Mouse (Mus musculus): ENCODE data around the gene Arvcf.
A peak's percentile ranks its signal among the peaks of the same experiment; 100 is the strongest.

Gene Arvcf

DNA sequence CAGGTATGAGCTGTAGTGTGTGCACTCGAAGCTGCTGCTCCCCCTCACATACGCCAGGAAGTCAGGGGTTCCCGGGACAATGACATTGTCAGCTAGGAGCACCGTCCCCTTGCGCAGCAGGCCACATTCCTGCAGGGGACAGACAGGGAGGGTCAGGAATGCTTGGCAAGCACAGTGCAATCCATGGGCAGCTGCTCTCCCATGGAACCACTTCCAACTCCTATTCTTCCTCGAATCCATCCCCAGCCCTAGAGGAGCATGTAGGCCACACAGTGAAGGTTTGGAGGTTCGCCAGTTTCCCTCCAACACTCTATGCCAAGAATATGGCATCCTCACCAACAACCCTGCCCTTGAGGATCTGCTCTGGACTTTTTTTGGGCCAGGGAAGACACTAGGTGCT, 59.9 kb downstream of the Arvcf start:
- no peak for DNase-seq (ENCODE audit: low spot score in 2 of 2)

DNA sequence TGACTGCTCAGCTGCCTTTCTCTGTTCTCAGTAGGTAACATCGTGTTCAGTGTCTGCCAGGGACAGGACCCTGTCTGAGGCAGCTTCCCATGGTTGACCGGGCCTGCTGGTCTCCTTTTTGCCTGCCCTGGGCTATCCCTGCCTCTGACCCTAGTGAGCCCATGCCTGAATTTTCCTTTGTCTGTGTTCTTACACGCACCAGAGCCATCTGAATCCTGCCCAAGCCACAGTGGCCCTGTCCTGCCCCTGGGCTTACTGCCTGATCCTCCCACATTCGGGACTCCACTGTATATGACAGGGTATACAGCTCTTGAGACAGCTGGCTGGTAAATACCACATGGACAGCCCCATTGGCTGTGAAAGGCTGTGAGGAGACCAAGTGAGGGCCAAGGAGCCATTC, 61.8 kb downstream of the Arvcf start:
- no peak for DNase-seq (ENCODE audit: low spot score in 2 of 2)

DNA sequence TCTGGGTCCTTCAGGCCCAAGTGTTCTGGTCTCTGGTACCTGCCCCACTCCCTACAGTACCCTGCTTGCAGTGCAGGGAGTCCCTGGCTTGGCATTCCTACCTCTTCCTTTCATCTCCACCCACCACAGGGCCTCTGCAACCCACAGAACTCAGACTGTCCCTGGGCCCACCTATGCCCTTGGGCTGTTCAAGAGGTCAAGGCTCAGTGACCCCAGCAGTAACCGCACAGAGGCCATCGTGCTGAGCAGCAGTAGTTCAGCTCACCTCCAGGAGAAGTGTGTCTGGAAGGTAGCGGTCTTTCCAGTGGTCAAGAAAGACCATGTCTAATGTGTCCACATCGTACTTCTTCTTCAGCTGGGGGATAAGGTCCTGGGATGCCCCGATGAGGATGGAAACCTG, 62.4 kb downstream of the Arvcf start:
- DNase-seq (ENCODE audit: low spot score in 2 of 2), result no peak

DNA sequence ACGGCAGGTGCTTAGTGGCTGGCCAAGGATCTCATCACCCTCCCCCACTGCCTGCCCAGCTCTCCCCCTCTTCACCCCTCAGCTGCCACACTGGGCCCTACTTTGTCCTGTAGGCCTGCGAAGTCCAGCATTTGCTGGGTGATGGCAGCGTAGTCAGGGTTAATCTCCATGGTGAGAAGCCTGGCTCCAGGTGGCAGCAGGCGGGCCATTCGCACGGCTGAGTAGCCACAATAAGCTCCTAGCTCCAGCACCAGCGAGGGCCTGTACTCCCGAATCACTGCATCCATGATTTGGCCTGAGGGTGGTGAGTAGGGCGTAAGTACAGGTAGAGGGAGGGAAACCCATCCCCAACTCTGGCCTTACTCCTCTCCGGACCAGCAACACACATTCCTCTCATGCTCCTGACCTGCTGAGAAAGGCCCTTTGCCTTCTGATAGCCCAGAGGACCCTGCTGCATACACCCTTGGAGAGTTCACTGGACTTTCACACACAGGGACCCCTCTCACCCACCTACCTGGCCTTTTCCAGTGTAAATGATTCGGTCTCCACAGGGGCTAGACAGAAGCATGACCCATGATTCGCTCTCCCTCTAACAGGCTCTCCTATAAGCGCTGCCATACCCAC, 63.2 kb downstream of the Arvcf start:
- no peak for DNase-seq (ENCODE audit: low spot score in 2 of 2)

DNA sequence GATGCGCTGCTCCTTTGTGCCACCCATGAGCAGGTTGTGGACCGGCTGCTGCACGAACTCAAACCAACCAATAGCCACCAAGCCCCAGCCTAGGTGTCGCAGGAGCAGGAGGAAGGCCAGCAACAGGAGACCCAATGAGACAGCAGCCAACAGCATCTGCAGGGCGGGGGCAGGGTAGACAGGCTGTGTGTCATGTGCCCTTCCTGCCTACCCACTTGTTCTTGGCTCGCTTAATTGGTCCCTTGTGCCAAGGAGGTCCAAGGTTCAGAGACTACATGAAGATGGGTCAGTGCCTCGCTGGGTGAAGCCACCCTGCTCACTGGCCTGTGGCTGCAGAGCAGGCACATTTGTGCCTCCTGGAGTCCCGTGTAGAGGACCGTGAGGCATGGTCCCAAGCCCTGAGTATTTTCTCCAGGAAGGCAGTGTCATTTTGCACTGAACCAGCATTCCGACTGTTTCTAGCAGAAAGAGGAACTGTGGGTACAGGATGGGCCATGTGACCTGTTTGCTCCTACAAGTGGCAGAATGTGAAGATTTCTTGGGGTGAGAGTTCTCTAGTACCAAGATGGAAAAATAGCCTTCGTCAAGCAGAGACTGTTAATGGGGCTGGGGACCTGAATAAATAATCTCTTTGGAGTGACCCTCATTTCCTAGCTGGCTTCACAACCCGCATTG, 64.0 kb downstream of the Arvcf start:
- DNase-seq (ENCODE audit: low spot score in 2 of 2), result no peak

DNA sequence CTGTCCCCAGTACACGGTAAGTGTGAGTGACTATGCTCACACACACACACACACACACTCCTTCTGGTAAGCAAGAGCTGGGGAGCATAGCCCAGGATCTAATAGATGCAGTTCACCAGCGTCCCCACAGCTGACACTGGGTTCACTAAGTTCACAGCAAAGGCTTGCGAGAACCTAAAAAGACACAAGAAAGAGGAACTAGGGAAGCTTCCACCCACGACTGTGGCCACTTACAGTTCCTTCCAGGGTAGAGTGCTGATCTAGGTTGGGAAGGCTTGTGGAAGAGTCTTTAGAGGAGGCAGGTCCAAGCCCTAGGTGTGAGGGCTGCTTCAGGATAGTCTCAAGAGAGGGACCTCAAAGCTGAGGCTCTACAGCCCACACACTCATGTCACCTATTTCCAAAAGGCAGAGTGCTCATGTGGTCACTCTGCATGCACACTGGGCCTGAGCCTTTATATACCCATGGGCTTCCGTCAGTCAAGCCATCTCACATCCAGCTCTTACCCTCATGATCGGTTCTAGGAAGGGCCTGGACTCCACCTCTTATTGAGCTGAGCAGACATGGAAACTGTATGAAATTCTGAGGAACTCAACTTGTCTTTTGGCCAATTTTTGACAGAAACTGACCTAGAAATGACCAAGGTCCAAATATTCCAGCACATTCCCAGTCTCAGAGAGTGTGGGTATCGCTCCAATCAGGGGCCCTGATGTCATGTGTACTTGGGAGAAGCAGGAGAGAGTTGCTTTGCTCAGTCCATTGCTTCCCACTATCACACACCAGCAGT, 65.2 kb downstream of the Arvcf start:
- DNase-seq (ENCODE audit: low spot score in 2 of 2), result no peak

DNA sequence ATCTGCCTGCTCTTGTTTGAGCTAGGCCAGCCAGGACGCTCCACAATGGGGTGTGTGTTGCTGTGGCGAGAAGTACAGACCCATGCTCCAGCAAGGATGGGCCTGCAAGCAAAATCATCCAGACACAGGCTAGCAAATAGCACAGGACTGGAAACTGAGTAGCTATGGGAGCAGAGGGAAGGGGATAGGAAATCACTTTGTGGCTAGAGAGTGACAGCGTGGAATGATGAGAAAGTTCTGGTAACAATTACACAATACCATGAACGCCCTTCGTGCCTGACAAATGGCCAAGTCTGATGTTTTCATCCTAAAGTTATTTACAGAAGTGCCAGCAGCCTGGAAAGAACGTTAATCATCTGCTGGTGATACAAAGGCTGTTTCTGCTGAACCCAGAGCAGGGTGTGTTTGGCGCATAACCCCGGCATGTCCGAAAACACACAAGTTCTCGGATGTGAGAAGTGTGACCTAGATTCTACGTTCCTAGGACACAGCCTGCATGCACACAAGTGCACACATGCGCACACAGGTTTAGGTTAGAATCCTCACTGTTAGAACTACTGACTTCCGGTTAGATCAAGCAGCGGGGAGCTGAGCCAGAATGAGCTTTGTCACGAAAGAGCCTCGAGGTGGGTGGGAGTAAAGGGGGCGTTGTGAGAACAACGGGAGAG, 68.2 kb downstream of the Arvcf start:
- DNase-seq (ENCODE audit: low spot score in 2 of 2), result peak; percentile 54 to 85

DNA sequence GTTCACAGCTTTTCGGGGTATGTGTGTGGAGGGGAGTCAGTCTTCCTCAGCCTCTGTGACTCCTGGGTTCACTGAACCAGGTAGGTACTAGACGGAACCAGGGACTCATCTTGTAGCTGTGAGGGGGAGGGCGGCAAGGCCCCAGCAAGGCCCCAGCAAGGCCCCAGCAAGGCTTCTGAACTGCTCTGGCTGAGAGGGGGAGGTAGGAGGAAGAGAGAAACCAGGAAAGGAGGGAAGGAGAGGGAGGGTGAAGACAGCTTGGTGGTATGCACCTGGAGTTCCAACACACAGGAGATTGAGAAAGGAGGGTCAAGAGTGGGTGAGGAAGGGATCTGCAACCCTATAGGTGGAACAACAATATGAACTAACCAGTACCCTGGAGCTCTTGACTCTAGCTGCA, 68.9 kb downstream of the Arvcf start:
- DNase-seq (ENCODE audit: low spot score in 2 of 2), result no peak

DNA sequence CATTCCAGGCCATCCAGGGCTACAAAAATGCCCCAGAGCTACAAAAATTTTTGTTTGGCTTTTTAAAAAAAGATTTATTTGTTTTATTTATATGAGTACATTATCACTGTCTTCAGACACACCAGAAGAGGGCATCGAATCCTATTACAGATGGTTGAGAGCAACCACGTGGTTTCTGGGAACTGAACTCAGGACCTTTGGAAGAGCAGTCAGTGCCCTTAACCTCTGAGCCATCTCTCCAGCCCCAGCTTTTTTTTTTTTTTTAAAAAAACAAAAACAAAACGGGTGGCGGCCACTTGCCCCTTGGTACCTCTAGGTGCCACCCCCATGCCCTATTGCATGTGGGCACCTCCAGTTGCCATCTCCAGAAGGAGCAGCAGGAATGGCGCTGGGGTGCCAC, 69.5 kb downstream of the Arvcf start:
- DNase-seq (ENCODE audit: low spot score in 2 of 2), result no peak

DNA sequence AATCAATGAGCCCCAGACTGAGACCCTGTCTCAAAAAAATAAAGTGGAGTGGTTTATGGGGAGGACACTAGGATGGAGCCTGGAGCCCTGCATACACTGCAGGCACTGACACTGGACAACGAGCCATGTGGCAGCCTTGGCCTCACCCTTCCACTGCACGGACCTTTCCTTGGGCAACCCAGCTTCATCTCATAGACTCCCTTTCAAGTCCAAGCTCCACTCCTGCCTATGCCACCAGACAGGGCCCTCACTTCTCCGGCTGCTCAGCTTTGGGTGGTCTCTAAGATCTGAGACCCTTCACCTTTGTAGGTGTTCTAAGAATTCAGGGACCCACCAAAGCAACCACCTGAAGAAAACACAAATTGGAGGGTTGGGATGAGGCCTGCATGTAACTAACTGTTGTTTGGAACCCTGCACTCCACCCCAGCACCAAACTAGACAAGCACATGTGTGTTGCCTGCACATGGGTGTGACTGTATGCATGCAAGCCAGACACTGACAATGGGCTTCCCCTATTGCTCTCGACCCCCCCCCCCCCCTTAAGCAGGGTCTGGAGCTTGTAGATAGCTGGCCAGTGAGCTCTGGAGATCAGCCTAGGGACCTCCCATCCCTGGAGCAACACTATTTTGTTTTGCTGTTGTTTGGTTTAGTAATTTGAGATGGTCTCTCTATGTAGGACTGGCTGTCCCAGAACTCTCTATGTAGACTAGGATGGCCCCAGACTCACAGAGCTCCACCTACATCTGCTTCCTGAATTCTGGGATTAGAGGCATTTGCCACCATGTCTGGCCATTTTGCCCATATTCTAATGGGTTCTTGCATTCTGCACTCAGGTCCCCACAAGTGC, 71.0 kb downstream of the Arvcf start:
- no peak for DNase-seq (ENCODE audit: low spot score in 2 of 2)

DNA sequence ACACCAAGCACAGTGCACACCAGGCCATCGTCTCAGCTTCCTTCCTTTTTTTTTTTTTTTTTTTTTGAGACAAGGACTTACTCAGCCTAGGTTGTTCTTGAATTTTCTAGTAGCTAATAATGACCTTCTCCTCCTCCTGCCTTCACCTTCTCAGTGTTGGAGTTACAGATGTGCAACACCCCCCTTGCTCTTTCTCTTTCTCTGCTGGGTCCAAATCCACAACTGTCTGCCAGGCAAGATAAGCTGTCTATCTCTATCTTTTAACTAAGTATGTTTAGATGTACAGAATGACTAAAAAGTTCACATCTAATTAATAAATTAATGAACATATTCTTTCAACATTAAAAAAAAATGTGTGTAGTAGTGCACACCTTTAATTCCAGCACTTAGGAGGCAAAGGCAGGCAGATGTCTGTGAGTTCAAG, 71.6 kb downstream of the Arvcf start:
- DNase-seq (ENCODE audit: low spot score in 2 of 2), result no peak

DNA sequence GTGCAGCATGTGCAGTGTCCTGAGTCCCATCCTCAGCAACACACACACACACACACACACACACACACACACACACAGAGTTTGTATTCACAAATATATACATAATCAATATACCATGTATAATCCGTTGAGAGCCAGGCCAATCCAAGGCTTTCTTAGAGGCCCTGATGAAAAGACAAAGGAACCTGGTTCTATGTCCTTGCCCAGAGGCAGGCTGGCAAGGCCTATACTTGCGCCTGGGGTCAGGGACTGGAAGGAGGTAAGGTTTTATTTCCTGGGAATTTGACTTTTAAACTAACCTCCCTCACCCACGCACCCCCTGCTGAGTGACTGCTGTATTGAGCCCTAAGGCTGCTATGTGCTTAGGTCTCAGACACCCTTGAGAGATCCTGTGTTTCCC, 72.6 kb downstream of the Arvcf start:
- DNase-seq (ENCODE audit: low spot score in 2 of 2), result no peak

DNA sequence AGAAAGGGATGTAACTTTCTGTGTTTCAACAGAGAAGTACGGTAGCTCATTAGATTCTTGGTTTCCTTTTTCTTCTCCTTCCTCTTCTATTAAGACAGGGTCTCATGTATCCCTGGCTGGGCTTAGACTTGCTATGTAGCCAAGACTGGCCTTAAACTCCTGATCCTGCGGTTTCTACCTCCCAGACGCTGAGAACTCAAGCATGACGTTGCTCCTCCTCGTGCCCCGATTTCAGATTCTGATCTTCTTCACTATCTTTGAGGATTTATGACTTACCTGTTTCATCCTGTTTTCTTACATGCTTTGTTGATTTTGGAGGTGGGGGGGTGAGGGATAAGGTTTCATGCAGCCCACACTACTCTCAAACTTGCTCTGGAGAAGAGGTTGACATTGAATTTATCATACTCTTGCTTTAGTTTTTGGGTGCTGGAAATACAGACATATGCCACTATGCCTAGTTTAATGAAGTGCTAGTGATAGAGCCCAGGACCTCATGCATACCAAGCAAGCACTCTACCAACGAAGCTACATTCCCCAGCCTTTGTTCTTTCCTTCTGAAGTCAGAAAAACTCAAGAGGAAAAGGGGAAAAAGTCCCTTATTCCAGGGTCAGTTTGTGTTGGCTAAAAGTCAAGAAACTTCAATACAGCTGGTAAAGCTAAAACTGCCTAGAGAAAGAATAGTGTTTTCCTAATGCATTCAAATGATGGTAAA, 75.4 kb downstream of the Arvcf start:
- no peak for DNase-seq (ENCODE audit: low spot score in 2 of 2)

DNA sequence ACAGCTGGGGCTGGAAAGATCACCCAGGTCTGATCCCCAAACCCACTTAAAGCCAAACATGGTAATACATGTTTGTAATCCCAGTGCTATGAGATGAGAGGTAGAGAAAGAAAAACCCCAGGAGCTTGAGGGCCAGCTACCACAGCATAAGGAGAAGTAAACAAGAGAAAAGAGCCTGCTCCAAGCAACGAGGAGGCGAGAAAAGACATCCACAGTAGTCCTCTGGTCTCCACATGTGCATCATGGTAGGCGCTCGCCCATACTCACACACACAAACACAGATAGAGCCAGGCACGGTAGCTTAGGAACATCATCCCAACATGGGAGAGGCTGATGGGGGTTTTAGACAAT, 75.9 kb downstream of the Arvcf start:
- DNase-seq (ENCODE audit: low spot score in 2 of 2), result no peak

DNA sequence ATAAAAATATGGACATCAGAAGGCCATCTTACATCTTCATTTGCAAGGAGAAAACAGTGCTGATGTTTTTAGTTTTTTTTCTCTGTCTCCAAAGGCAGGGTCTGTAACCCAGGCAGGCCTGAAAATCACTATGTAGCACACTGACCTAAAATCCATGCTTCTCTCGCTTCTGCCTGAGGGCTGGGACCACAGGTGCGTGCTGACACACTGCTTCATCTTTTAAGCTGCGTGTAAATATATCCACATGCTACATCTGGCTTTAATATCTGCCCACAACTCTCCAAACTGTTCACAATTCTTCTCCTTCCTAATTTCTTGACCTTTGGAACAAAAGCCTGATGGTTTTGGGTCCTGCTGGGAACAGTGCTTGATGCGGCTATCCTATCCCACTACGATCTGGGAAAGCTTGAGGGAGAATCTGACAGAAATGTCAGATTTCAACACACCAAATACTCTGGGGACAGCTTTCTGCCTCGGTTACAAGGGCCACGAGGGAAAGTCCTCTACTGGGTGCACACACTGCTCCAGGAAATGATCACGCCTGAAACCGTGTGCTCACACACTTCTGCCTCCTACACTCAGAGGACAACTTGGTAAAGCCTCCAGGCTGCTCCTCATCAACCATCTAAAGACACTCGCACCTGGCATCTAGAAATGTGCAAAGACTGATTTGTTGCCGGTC, 76.5 kb downstream of the Arvcf start:
- no peak for DNase-seq (ENCODE audit: low spot score in 2 of 2)

DNA sequence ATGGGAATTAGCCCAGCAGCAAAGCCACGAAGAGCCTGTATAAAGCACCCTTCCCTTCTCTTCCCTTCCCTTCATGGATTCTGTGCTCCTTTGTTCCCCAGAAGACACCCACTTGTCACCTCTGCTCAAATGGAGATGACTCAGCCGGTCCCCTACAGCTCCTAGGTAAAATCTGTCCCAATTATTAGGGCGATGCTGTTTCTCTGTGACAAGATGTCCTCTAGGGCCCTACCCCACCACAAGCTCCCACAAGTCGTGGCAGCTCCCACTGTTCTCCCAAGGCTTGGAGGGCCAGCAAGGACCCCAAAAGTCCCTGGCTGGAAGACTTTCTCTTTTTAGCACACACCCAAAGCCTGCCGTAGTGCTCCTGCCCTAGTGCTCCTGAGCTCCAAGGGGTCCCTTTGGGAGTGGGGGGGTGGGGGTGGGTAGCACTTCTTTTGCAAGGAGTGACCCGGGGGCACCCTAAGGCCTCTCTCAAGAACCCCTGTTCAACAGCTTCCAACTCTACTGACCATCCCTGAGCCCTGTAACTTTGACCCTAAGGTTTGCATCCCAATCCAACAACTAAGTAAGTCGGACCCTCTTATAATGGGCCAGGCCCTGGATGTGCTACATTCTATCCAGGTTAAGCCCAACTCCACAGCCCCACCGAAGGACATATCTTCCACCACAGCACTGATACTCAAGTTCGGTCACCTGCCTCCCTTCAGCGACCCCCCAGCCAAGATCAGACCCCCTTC, 77.7 kb downstream of the Arvcf start:
- DNase-seq (ENCODE audit: low spot score in 2 of 2), result no peak

DNA sequence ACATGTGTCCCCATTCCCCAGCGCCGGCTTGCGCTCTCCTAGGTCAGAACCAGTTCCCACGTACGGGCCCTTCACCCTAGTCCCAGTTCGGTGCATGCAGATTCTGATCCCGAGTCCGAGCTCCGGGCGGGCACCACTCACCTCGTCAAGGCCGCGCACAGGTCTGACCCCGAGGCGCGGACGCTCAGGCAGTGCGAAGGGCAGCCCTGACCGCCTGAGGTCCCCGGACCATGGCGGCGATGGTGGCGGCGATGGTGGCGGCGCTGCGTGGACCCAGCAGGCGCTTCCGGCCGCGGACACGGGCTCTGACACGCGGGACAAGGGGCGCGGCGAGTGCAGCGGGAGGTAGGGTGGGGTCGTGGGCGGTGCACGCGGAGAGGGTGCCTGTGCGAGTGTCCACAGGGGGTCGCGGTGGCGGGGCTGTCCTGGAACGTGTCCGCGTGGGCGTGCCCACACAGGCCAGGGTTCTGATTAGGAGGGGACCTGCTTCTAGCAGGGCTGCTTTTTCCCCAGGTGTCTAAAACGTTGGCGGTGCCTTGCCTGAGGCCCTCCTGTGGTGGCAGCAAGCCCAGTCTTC, 78.3 kb downstream of the Arvcf start, which contains the start of gene Txnrd2:
TSS of gene Txnrd2 (plus strand) at position 170 of the 577 bp plus-strand sequence.
- DNase-seq (ENCODE audit: low spot score in 2 of 2), result peak; percentile 72 to 77

DNA sequence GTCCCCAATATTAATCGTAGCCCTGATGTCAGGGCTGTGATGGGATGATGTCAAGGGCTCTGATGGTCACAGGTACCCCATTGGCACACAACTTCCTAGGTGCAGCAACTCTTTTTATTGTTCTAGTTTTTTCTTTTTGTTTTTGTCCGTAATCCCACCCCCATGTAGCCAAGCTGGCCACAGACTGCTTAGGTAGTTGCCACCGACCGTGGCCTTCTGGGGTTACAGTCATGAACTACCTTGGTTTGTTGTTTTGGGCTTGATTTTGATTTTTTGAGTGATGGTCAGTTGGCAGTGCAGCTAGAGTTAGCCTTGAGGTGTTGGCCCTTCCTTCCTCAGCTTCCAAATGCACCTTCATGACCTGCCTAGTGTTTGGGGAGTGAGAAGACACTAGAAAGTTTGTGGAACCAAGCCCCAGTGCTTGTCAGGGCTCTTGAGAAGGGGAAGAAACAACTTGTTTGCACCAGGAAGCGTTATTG, 78.9 kb downstream of the Arvcf start, which contains the start of gene Comt:
TSS of gene Comt (minus strand) at position 51 of the 479 bp plus-strand sequence.
- no peak for DNase-seq (ENCODE audit: low spot score in 2 of 2)

DNA sequence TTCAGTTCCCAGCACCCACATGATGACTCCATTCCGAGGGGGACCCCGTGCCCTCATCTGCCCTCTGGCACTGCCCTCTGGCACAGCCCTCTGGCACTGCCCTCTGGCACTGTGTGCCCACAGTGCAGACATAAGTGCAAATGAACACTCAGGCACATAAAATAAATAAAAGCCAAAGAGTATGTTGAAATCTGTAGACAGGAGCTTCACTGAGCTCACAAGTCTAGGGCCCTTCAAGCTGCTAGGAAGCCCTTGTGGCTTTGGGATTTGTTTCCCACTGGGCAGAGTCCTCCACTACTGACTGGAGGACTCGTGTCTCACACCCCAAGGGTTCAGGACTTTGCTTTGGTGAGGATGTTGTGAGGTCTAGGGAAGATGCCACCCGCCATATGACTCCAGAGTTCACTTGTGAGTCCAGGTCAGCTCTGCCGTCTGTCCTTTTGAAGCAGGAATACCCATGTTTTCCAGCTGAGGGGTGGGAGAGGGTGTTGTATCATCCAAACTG, 80.1 kb downstream of the Arvcf start:
- no peak for DNase-seq (ENCODE audit: low spot score in 2 of 2)
